Mouse (Mus musculus): ENCODE measurements around the gene Ints6l.
"Not testable (repeated sequence)": the region's sequence is repeated elsewhere in the genome, so short reads cannot be mapped to it uniquely, and the experiment has no call there.

Gene Ints6l

GRCm38 (mm10) chrX:56454671-56455371 is at the start of gene Ints6l:
Gene Ints6l, plus strand, starts transcription at chrX:56454857.
- DNase-seq, result peak; percentile 91

GRCm38 (mm10) chrX:56405482-56405881 is 49.2 kb upstream of the Ints6l start:
- DNase-seq, result no peak

- no peak for DNase-seq
Measured at GRCm38 (mm10) chrX:56406128-56406527, 48.5 kb upstream of the Ints6l start.

GRCm38 (mm10) chrX:56416277-56416676 is 38.4 kb upstream of the Ints6l start:
- DNase-seq, result no peak

DNA sequence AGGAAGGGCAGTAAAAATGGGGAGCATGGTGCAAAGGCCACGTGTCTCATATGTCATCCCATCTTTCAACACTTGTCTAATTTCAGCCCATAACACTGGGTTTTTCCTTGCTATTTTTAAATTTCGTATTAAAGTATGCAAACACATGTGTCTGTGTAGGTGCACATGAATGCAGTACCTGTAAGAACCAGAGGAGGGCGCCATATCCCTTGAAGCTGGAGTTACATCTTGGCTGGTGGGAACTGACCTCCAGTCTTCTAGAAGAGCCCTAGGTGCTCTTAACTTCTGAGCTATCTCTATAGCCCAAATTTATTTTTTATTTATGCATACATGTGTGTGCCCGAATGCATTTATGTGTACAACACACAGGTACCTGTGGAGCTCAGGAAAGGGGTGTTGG is 37.1 kb upstream of the Ints6l start:
- peak; percentile 15 for DNase-seq

- peak; percentile 8 for DNase-seq
Measured at GRCm38 (mm10) chrX:56430601-56431000, 24.1 kb upstream of the Ints6l start.

GRCm38 (mm10) chrX:56435758-56436283 is 18.8 kb upstream of the Ints6l start:
- DNase-seq, result no peak

DNA sequence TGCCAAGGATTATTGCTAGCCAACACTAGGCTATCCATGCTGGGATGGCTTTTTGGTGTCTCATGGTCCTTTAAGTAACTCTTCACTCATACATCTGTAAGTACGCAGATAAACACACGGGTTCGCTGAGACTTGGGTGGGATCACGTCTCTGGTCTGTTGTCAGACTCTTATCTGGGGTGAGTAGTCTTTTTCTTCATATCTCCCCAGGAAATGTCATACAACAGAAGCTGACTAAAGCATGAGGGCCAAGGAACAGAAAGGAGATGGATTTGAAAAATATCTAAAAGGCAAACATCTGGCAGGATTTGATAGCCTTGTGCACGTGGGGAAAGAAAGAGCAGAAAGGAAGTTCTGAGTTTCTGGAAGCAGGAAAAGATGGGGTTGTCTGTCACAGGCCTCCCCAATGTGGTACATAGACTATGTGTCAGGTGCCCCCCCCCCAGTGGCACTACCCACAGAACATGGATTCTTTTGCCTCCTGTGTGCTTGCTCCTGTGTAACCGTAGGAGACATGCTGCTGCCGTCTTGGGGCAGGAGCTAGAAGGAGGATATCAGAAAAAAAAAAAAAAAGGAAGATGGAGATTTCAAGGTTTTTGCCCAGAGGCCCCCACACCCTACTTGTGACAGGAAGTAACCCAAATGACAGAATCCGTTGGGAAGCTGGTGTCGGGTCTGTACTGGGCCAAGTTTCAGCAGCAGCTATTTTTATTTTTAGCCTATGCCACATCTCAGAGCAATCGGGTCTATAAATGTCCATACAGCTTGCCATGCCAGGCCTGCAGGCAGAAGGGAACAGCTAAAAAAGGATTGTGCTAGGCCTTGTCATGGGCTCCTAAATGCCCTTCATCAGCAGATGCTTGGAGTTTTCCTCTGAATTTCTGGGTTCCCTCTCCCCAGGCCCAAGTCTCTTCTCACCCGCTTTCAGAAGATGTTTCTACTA is 7.9 kb upstream of the Ints6l start:
- no peak for DNase-seq

- no peak for DNase-seq
Measured at GRCm38 (mm10) chrX:56447524-56448015, 7.1 kb upstream of the Ints6l start, which contains the start of gene Gm2174. Gene Gm2174, plus strand, starts transcription at chrX:56447965.

DNA sequence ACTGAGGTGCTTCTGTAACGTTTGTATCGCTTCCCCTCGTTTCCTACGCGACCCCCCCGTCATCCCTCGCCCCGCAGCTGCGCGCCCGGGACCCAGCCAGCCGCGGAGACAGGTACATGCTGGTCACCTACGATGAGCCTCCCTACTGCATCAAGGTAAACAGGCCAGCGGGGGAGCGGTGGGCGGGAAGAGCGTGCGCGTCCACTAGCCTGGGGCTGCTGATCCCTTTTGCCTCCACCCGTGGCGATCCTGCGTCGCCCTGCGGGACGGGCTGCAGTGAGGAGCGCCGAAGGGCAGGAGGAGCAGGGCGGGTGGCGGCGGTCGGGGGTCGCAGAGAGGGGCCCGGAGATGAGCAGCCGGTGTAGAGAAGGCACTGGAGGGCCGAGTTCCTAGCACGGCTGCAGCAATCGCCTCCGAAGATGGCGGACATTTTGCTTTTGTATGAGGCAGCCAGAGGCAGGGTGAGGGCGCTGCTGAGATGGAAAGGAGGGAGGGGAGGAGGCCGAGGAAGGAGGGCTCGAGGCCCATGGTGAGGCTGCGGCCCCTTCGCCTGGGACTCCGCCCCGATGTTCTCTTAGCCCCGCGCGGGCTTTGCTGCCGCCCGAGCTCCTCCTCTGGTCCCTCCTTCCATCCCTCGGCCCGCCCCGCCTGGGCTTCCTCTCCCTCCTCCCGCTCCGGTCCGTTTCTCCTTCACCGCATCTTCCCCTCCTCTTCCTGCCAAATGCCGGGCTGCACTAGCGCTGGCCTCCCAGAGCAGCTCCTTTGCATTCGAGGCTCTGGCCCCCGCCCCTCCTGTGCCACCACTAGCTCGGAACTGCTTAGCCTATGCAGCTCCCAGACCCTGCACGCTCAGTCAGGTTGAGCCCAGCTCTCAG is 952 bp downstream of the Ints6l start:
- peak; percentile 91 for DNase-seq

- no peak for DNase-seq
Measured at GRCm38 (mm10) chrX:56456379-56456778, 1.7 kb downstream of the Ints6l start.

DNA sequence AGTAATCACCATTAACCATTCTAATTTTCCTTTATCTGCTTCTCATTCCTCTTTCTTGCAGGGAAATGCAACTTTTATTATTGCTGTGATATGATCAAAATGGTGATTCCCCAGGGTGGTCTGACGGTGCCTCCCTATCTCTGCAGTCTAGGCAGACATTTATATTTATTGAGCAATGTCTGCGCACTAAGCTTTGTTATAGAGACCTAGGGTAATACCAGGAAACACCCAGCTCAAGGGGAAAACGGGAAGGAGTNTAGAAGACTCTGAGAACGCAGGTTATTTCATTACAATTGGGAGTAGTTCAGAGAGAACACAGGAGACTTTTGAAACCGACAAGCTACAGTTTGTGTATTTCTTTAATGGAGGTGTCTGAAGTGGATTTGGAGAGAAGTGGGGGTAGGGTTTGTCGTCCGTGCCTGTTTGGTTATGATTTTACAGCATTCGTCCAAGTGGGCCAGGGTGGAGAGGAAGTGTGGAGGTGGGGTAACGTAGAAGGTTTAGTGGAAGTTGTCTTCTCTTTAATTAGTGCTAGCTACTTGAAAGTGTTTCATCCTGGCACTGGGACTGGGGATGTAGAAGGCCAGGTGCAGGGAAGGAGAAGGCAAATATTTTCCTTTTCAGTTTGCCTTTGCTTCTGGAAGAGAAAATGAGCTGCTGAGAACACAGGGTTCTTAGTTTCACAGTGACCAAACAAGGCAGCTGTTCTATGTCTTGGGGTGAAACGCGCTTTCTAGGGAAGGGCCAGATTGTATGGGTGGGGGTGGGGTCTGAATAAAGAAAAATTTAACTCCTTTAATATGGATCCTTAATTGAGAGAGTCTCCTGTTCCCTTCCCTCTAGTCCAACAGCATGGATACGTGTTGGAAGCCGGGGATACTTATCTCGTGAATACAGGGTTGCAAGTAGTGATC is 7.6 kb downstream of the Ints6l start:
- DNase-seq, result peak; percentile 47

- no peak for DNase-seq
Measured at GRCm38 (mm10) chrX:56464906-56465305, 10.2 kb downstream of the Ints6l start.

DNA sequence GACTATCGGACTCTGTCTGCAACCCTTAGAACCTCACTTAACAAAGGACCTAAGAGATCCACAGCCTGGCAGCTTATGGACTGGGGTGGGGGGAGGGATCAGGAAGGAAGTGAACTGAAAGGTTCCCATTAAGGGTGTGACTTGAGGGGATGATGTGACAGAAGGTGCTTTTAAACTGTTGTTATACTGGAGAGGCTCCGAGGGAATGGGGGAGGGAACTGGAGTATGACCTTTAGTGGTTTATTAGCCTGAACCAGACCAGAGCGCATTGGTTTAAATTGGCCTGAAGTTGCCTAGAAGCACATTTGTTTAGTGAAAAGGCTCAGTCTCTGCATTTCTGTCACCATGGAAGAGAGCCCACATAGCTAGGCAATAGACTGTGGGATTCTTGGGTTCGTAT is 13.0 kb downstream of the Ints6l start:
- DNase-seq, result no peak

DNA sequence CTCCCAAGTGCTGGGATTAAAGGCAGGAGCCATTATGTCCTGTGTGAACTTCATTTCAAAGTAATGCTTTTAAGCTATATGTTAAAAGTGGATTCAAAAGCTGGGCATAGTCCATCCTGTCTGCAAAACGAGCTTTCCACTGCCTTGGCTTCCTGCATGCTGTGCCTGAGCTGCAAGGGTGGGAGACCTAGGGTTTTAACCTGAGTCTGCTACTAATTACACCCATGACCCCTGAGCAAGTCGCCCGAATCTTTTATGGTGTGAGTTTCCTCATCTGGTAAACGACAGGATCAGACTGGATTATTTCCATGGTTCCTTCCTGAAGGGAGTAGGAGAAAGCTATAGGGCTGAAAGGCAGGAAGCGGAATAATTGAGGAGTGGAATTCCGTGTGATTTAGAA is 13.8 kb downstream of the Ints6l start:
- no peak for DNase-seq

GRCm38 (mm10) chrX:56474035-56474434 is 19.4 kb downstream of the Ints6l start:
- no peak for DNase-seq

- peak; percentile 59 for DNase-seq
Measured at GRCm38 (mm10) chrX:56477553-56477952, 22.9 kb downstream of the Ints6l start.

DNA sequence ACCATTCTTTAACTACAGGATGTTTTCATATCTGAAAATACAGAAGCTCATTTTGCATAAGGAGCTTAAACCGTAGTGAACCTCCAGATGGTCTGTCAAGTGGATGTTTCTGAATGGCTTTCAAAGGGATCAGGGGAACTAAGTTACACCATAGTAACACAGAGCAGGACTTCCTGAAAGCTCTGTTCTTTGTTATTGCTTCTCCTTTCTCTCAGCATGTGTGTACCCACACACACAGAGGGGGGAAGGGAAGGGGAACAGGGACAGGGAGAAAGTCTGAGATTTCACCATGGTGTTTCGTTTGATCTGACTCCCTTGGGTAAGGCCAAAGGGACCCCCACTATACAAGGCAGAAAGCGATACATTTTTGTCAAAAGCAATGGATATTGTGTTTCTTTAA is 27.2 kb downstream of the Ints6l start:
- peak; percentile 19 for DNase-seq

DNA sequence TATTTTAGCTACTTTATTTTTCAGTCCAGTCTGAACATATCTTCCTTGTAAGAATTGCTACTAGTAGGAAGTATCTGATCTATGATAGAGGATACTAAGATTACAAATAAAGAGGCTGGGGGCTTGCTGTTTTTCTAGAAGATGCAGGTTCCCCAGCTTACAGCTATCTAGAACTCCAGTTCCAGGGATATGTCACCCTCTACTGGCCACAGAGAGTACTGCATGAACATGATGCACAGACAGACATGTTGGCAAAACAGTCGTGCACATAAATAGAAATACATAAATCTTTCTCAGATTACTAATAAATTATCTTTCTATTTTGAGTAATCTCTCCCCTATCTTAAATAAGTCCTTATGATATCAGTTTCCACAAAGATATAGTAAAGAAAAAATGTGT is 35.1 kb downstream of the Ints6l start:
- peak; percentile 91 for DNase-seq

DNA sequence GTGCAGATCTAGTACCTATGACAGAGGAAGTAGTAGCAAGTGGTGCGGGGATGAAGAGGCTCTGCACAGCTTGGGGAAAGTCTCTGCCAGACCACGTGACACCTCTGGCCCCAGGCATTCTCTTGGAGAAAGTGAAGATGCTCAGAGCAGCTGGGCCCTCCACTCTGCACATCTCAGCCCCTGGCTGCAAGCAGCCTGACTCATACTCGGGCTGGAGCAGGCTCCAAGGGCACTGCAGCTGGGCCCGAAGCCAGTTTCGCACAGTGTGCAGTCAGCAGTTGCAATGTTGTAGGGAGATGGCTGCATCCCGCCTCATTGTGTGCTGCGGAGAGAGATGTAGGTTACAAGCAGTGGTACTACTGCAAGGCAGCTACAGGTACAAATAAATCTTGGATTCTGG is 42.6 kb downstream of the Ints6l start:
- DNase-seq, result no peak

GRCm38 (mm10) chrX:56524442-56524841 is 69.8 kb downstream of the Ints6l start, which contains the start of gene Gm10477:
Gene Gm10477, plus strand, starts transcription at chrX:56524742.
- not testable (repeated sequence) for DNase-seq
